Mouse (Mus musculus): ENCODE data around the gene Gtf2f2. TPM values are rescaled to one million over a fixed set of nuclear protein-coding genes. Genes with fewer than 3 reads are reported as not detected.

Gene Gtf2f2
- polyA plus RNA-seq, 1 experiment from 2014 or later, result 21.4 TPM

DNA sequence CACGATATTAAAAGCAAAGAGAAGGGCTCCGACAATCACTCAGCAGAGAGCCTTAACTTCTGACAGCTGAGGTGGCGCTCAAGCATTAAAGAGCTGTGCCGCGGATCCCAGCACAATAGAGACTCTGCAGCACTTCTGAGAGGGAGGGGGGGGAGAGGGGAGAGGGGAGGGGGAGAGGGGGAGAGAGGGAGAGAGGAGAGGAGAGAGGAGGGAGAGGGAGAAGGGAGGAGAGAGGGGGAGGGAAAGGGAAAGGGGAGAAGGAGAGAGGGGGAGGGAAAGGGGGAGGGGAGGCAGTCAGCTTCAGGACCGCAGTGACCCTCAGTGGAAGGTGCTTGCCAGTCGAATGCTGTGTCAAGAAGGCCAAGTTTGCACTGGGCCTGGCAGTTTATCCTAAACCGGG, 131.7 kb downstream of the Gtf2f2 start:
- no peak overlapping the region for H3K9ac ChIP-seq (replicated peaks; ENCODE audit: low read depth)
- DNase-seq (ENCODE audit: low spot score) (no peak), ATAC-seq (no peak)
- H3K9me3 ChIP-seq (ENCODE audit: low read length), result no peaks in the 10 kb centered on the region
- no peak overlapping the region for H3K4me2 ChIP-seq (replicated peaks; ENCODE audit: low read depth, low read length)
- no peak for TF ChIP-seq EP300 (IDR thresholded peaks at IDR 0.05)
- no peaks in the 10 kb centered on the region for H3K27me3 ChIP-seq (replicated peaks; ENCODE audit: insufficient read depth, low read length)
- H3K36me3 ChIP-seq (ENCODE audit: insufficient read depth, low read length), result no peaks in the 10 kb centered on the region
- H3K27ac ChIP-seq (ENCODE audit: low read length), result no peak overlapping the region
- no peaks in the 10 kb centered on the region for H3K4me1 ChIP-seq (ENCODE audit: insufficient read depth, low read depth, low read length)
- WGBS, result 27% methylated on average over 8 of the region's 8 CpGs
- no peak overlapping the region for H3K4me3 ChIP-seq (ENCODE audit: low read depth, low read length)

DNA sequence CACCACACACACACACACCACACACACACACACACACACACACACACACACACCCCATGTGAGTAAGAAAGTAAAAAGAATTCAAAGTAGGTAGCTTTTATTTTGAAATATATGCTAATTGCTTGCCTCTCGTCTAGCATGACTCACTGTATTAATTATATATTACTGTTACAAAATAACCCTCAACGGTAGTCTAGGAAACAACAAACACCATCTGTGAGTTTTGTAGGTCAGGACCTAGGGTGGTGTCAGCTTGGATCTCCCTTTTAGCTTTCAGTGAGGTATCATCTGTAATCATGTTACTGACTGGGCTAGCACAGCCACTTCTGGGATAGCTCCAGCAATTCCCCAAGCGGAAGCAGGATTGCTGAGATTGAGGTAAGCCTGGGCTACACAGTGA, 133.4 kb downstream of the Gtf2f2 start:
- Histone ChIP-seq H3K9ac (replicated peaks; ENCODE audit: low read depth) (no peak overlapping the region), H3K27me3 (replicated peaks; ENCODE audit: insufficient read depth, low read length) (no peaks in the 10 kb centered on the region), H3K9me3 (ENCODE audit: low read length) (no peaks in the 10 kb centered on the region), H3K36me3 (ENCODE audit: insufficient read depth, low read length) (no peaks in the 10 kb centered on the region), H3K4me3 (ENCODE audit: low read depth, low read length) (no peak overlapping the region), H3K4me1 (ENCODE audit: insufficient read depth, low read depth, low read length) (no peaks in the 10 kb centered on the region), H3K4me2 (replicated peaks; ENCODE audit: low read depth, low read length) (no peak overlapping the region), H3K27ac (ENCODE audit: low read length) (no peak overlapping the region)
- peak; percentile 45; the same call in 1 of the 2 replicates for ATAC-seq
- no peak for TF ChIP-seq CTCF (IDR thresholded peaks at IDR 0.05)
- TF ChIP-seq EP300 (IDR thresholded peaks at IDR 0.05), result no peak
- WGBS, result 73% methylated on average over 3 of the region's 3 CpGs
- peak; percentile 66 for DNase-seq (ENCODE audit: low spot score)

DNA sequence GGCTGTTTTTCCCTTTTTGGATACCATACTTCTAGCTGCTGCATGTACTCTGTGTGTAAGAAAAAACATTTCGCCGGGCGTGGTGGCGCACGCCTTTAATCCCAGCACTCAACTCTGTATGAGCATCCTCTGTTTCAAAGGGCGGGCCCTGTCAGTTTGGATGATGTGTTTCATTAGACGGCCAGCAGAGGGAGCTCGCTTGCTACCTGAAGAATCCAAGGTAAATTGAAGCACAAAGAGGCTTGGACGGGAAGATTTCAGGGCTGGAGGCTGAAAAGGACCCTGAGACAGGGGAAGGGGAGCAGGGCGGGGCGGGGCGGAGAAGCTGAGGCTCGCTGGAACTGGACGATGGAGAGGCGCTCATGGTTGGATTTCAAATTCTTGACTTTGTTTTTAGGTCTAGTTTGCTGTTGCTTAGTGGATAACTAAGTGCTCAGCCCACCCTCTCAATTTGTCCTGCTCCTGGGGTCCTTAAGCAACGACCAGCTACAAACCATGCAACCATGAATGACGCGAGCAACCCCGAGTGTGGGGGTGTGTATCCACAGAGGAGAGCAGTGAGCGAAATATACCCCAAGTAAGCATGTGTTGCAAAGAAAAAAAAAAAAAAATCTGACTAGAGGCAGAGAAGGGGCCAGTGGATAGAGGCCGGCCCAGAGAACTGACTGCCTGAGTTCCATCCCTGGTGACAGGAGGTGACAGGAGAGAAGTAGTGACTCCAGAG, 134.2 kb downstream of the Gtf2f2 start:
- H3K4me2 ChIP-seq (replicated peaks; ENCODE audit: low read depth, low read length), result no peak overlapping the region
- TF ChIP-seq CTCF (IDR thresholded peaks at IDR 0.05), result peak; percentile 88
- TF ChIP-seq EP300 (IDR thresholded peaks at IDR 0.05), result no peak
- ATAC-seq (peak; percentile 35), DNase-seq (ENCODE audit: low spot score) (peak; percentile 83)
- WGBS, result 13% methylated on average over 21 of the region's 21 CpGs
- H3K9me3 ChIP-seq (ENCODE audit: low read length), result no peaks in the 10 kb centered on the region
- no peak overlapping the region for H3K27ac ChIP-seq (ENCODE audit: low read length)
- H3K36me3 ChIP-seq (ENCODE audit: insufficient read depth, low read length), result no peaks in the 10 kb centered on the region
- H3K27me3 ChIP-seq (replicated peaks; ENCODE audit: insufficient read depth, low read length), result no peaks in the 10 kb centered on the region
- no peak overlapping the region for H3K9ac ChIP-seq (replicated peaks; ENCODE audit: low read depth)
- no peak overlapping the region for H3K4me3 ChIP-seq (ENCODE audit: low read depth, low read length)
- H3K4me1 ChIP-seq (ENCODE audit: insufficient read depth, low read depth, low read length), result no peaks in the 10 kb centered on the region

DNA sequence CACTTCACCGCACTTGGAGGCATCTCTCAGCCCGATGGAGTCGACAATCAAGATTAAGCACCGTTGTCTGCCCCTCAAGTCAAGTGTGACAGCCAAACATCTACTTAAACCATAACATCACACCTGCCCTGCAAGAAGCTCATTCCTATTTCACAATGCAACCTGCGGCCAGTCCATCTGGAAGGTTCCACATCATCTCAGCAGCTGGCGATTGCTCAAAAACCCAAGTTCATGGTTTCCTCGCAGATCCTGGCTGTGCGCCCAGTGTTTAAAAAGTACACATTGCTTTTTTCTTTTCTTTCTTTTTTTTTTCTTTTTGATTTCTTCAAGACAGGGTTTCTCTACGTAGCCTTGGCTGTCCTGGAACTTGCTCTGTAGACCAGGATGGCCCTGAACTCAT, 137.1 kb downstream of the Gtf2f2 start:
- peak; percentile 87 for DNase-seq (ENCODE audit: low spot score)
- WGBS, result 30% methylated on average over 9 of the region's 9 CpGs

DNA sequence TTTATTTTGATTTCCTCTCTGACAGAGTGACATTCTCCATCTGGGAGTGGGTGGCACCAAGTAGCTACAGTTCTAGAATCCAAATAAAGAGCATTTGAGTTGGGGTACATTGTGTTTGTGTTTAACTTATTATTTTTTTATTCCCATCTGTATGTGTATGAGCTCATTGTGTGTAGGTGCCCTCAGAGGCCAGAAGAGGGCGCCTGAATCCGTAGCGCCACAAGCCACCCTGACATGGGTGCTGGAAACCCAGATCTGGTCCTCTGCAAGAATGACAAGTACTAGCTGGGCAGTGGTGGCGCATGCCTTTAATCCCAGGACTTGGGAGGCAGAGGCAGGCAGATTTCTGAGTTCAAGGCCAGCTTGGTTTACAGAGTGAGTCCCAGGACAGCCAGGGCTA, 138.9 kb downstream of the Gtf2f2 start:
- DNase-seq (ENCODE audit: low spot score), result no peak
- Histone ChIP-seq H3K4me2 (replicated peaks; ENCODE audit: low read depth, low read length) (no peak overlapping the region), H3K36me3 (ENCODE audit: insufficient read depth, low read length) (no peaks in the 10 kb centered on the region), H3K4me3 (ENCODE audit: low read depth, low read length) (no peak overlapping the region), H3K27me3 (replicated peaks; ENCODE audit: insufficient read depth, low read length) (no peaks in the 10 kb centered on the region), H3K4me1 (ENCODE audit: insufficient read depth, low read depth, low read length) (no peaks in the 10 kb centered on the region), H3K9ac (replicated peaks; ENCODE audit: low read depth) (no peak overlapping the region), H3K27ac (ENCODE audit: low read length) (no peak overlapping the region), H3K9me3 (ENCODE audit: low read length) (no peaks in the 10 kb centered on the region)
- 84% methylated on average over 4 of the region's 4 CpGs for WGBS
- ATAC-seq, result no peak
- no peak for TF ChIP-seq EP300 (IDR thresholded peaks at IDR 0.05)
- TF ChIP-seq CTCF (IDR thresholded peaks at IDR 0.05), result peak; percentile 35

More for the DNA sequence above, 137.1 kb downstream of the Gtf2f2 start:
- Histone ChIP-seq H3K27me3 (replicated peaks; ENCODE audit: insufficient read depth, low read length) (no peaks in the 10 kb centered on the region), H3K9me3 (ENCODE audit: low read length) (no peaks in the 10 kb centered on the region), H3K4me3 (ENCODE audit: low read depth, low read length) (no peak overlapping the region), H3K4me1 (ENCODE audit: insufficient read depth, low read depth, low read length) (no peaks in the 10 kb centered on the region), H3K36me3 (ENCODE audit: insufficient read depth, low read length) (no peaks in the 10 kb centered on the region), H3K4me2 (replicated peaks; ENCODE audit: low read depth, low read length) (no peak overlapping the region), H3K9ac (replicated peaks; ENCODE audit: low read depth) (no peak overlapping the region), H3K27ac (ENCODE audit: low read length) (no peak overlapping the region)
- TF ChIP-seq CTCF (IDR thresholded peaks at IDR 0.05) (no peak), EP300 (IDR thresholded peaks at IDR 0.05) (peak; percentile 39; the same call in 1 of the 2 replicates)
- ATAC-seq, result 0 out of 2 replicates have a peak, but pooled peaks have one; percentile 30

DNA sequence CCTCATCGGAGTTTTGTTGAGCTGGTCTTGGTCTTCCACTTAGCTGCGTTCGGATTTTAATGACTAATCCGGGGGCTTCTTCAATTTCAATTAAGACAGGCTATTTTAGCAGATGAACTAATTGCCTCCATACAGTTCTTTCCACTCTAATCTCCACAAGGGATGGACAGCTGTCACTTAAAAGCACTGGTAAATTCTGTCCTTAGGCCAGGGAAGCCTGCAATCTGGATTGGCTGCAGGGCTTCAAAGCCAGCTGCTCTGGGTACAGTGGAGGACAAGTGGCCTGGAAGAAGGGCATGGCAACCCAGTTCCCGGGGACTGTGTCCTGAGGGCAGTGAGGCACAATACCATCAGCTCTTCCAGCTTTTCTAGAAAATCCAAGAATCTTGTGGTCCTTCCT, 139.6 kb downstream of the Gtf2f2 start:
- Histone ChIP-seq H3K4me3 (ENCODE audit: low read depth, low read length) (no peak overlapping the region), H3K27me3 (replicated peaks; ENCODE audit: insufficient read depth, low read length) (no peaks in the 10 kb centered on the region), H3K36me3 (ENCODE audit: insufficient read depth, low read length) (no peaks in the 10 kb centered on the region), H3K4me1 (ENCODE audit: insufficient read depth, low read depth, low read length) (no peaks in the 10 kb centered on the region), H3K4me2 (replicated peaks; ENCODE audit: low read depth, low read length) (no peak overlapping the region), H3K27ac (ENCODE audit: low read length) (no peak overlapping the region), H3K9ac (replicated peaks; ENCODE audit: low read depth) (no peak overlapping the region), H3K9me3 (ENCODE audit: low read length) (no peaks in the 10 kb centered on the region)
- ATAC-seq (no peak), DNase-seq (ENCODE audit: low spot score) (no peak)
- WGBS, result 12% methylated on average over 4 of the region's 5 CpGs
- no peak for TF ChIP-seq EP300 (IDR thresholded peaks at IDR 0.05)

Measured in lung, postnatal 0 days (tissue).